Mouse (Mus musculus) hindbrain, postnatal 0 days (tissue): ENCODE measurements around the gene Htr2a. TPM values are rescaled to one million over a fixed set of nuclear protein-coding genes. Genes with fewer than 3 reads are reported as not detected.

ENCODE experiments used
- ATAC-seq: fragments of 200-750 bp; cut with Nextera tagmentation; 2 replicates; pipeline ENCODE4 v1.8.0; 2017; ENCODE audit warnings: mild to moderate bottlenecking, moderate TSS enrichment, moderate library complexity
- DNase-seq: peaks from one replicate; pipeline ENCODE4 v3.0.0-alpha.2; 2015; ENCODE audit warnings: low spot score
- H3K27ac ChIP-seq: fragments of 300-500 bp; sonication (generic); 2 replicates; pipeline ENCODE4 v1.5.1; 2014; ENCODE audit warnings: mild to moderate bottlenecking
- H3K27me3 ChIP-seq: fragments of 300-500 bp; sonication (generic); 2 replicates; pipeline ENCODE4 v1.6.1; 2014; ENCODE audit warnings: low read length, mixed read lengths; ENCODE audit not compliant: insufficient read depth
- H3K36me3 ChIP-seq: fragments of 300-500 bp; sonication (generic); 2 replicates; pipeline ENCODE4 v1.6.1; 2014; ENCODE audit warnings: low read length, mixed read lengths; ENCODE audit not compliant: insufficient read depth
- H3K4me1 ChIP-seq: fragments of 300-500 bp; sonication (generic); 2 replicates; pipeline ENCODE4 v1.6.1; 2014; ENCODE audit warnings: antibody characterized with exemption, low read length, mixed read lengths; ENCODE audit not compliant: insufficient read depth
- H3K4me2 ChIP-seq: fragments of 300-500 bp; sonication (generic); 2 replicates; pipeline ENCODE4 v1.6.1; 2014; ENCODE audit warnings: low read depth, mild to moderate bottlenecking, low read length, moderate library complexity, mixed read lengths
- H3K4me3 ChIP-seq: fragments of 300-500 bp; sonication (generic); 2 replicates; pipeline ENCODE4 v1.5.1; 2014; ENCODE audit warnings: low read length
- H3K9ac ChIP-seq: fragments of 300-500 bp; sonication (generic); replicated peaks from 2 replicates; pipeline ENCODE4 v1.6.1; 2014; ENCODE audit warnings: mild to moderate bottlenecking, low read length, moderate library complexity, mixed read lengths
- H3K9me3 ChIP-seq: fragments of 300-500 bp; sonication (generic); 2 replicates; pipeline ENCODE4 v1.6.1; 2016; ENCODE audit warnings: low read length, mixed read lengths
- CTCF ChIP-seq: IDR thresholded peaks from 2 replicates; pipeline ENCODE4 v1.5.1; 2016; ENCODE audit warnings: antibody characterized with exemption, control low read depth, low read depth
- WGBS: fragments of 180-500 bp; shearing (Covaris S2); extraction: QIAGEN DNeasy Blood & Tissue Kit; methylation state at CpG from one replicate; pipeline ENCODE4 v1.1.7; 2014; 5-methylcytosine and 5-hydroxymethylcytosine counted together
- polyA plus RNA-seq: library from polyadenylated mRNA; unstranded; fragments of >200 nt; fragmentation: Nextera tagmentation; extraction: Ambion mirVana; gene quantifications from 2 replicates; pipeline ENCODE4 v1.2.1, GENCODE M21; 2015
- total RNA-seq: library from RNA; depleted of rRNA; stranded (reverse); fragments of >200 nt; gene quantifications from 2 replicates; pipeline ENCODE4 v1.2.3, GENCODE M21; 2014; rRNA removed

Htr2a gene
- total and polyA plus RNA-seq, 2 experiments from 2014 or later: 2.4 to 8.3 TPM

- under 1% methylated on average over 50 of the region's 53 CpGs for WGBS
- ATAC-seq: peak; percentile 99
Measured at GRCm38 (mm10) chr14:74732079-74732783, 91.6 kb downstream of the Htr2a start, which contains the start of gene Esd. Gene Esd (plus strand): TSS chr14:74732297.

GRCm38 (mm10) chr14:74733397-74733796 lies 92.8 kb downstream of the Htr2a start:
- H3K36me3 ChIP-seq: peaks cover under 1% of the 10 kb centered on the region; the same call in 1 of the 2 replicates

More at GRCm38 (mm10) chr14:74732079-74732783, 91.6 kb downstream of the Htr2a start, which contains the start of gene Esd:
- peak; percentile 23 for TF ChIP-seq CTCF
- Histone ChIP-seq H3K36me3 (no peaks in the 10 kb centered on the region), H3K9me3 (no peaks in the 10 kb centered on the region), H3K27ac (peak within 1 kb of the TSS; percentile 70), H3K9ac (peak within 1 kb of the TSS; percentile 72), H3K4me3 (peak within 1 kb of the TSS; percentile 82), H3K27me3 (no peaks in the 10 kb centered on the region), H3K4me2 (peak within 1 kb of the TSS; percentile 83), H3K4me1 (peaks cover 8% of the 10 kb centered on the region; the same call in 1 of the 2 replicates)
- DNase-seq: peak; percentile 93

DNA sequence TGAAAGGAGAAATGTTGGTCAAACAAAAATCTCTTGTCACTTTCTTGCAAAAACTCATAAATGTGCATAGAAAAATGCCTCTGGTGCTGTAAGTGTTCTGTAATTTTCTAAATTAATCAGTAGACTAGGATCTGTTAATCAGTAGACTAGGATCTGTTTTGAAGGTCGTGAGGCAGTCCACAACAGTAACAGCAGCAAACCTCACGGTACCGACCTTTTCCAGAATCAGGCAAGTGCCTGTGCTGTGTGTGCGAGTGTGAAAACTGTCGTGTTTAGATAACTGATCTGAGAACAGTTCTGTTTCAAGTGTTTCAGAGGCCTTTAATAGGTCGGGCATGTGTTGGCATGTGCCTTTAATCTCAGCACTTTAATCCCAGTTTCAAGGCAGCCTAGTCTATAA lies 94.8 kb downstream of the Htr2a start:
- Histone ChIP-seq H3K4me2 (no peak overlapping the region), H3K27ac (no peak overlapping the region), H3K4me1 (peaks cover 8% of the 10 kb centered on the region; the same call in 1 of the 2 replicates), H3K27me3 (no peaks in the 10 kb centered on the region), H3K4me3 (no peak overlapping the region), H3K9me3 (no peaks in the 10 kb centered on the region), H3K36me3 (peaks cover 12% of the 10 kb centered on the region; the same call in 1 of the 2 replicates), H3K9ac (no peak overlapping the region)
- DNase-seq (no peak), ATAC-seq (no peak)
- TF ChIP-seq CTCF: no peak
- 93% methylated on average over 6 of the region's 6 CpGs for WGBS

More at GRCm38 (mm10) chr14:74733397-74733796, 92.8 kb downstream of the Htr2a start:
- Histone ChIP-seq H3K9ac (peak overlapping the region; percentile 72; the same call in 1 of the 2 replicates), H3K9me3 (no peaks in the 10 kb centered on the region), H3K4me1 (peaks cover 8% of the 10 kb centered on the region; the same call in 1 of the 2 replicates), H3K4me2 (peak overlapping the region; percentile 83), H3K27ac (no peak overlapping the region), H3K4me3 (peak overlapping the region; percentile 82; the same call in 1 of the 2 replicates), H3K27me3 (no peaks in the 10 kb centered on the region)
- DNase-seq (no peak), ATAC-seq (no peak)
- TF ChIP-seq CTCF: no peak
- WGBS: 71% methylated on average over 2 of the region's 2 CpGs

- Histone ChIP-seq H3K27ac (no peak overlapping the region), H3K27me3 (no peaks in the 10 kb centered on the region), H3K36me3 (peaks cover 19% of the 10 kb centered on the region; the same call in 1 of the 2 replicates), H3K4me2 (no peak overlapping the region), H3K9me3 (no peaks in the 10 kb centered on the region), H3K4me3 (no peak overlapping the region), H3K9ac (no peak overlapping the region), H3K4me1 (peaks cover 8% of the 10 kb centered on the region; the same call in 1 of the 2 replicates)
- ATAC-seq (no peak), DNase-seq (no peak)
- no peak for TF ChIP-seq CTCF
- WGBS: 96% methylated on average over 6 of the region's 6 CpGs
Measured at GRCm38 (mm10) chr14:74736850-74737249, 96.2 kb downstream of the Htr2a start.

Other genes starting within 250 kb of the Htr2a start
- 109 and 182 TPM in 2 replicates for gene Esd, start 91.5 kb downstream of the Htr2a start, total RNA-seq
- 215 and 218 TPM in 2 replicates for gene Esd, start 91.5 kb downstream of the Htr2a start, polyA plus RNA-seq